Mouse (Mus musculus): ENCODE measurements around the gene D430042O09Rik.

D430042O09Rik gene

GRCm38 (mm10) chr7:125812721-125813120 is 105.0 kb downstream of the D430042O09Rik start:
- no peak for DNase-seq (ENCODE audit: low spot score in 2 of 2)

GRCm38 (mm10) chr7:125815733-125816132 is 108.0 kb downstream of the D430042O09Rik start:
- no peak for DNase-seq (ENCODE audit: low spot score in 2 of 2)

GRCm38 (mm10) chr7:125818301-125818712 is 110.6 kb downstream of the D430042O09Rik start:
- no peak for DNase-seq (ENCODE audit: low spot score in 2 of 2)

GRCm38 (mm10) chr7:125820233-125820632 is 112.5 kb downstream of the D430042O09Rik start:
- no peak for DNase-seq (ENCODE audit: low spot score in 2 of 2)

GRCm38 (mm10) chr7:125826425-125826824 is 118.7 kb downstream of the D430042O09Rik start:
- DNase-seq (ENCODE audit: low spot score in 2 of 2), result no peak

- DNase-seq (ENCODE audit: low spot score in 2 of 2), result no peak
Measured at GRCm38 (mm10) chr7:125826887-125827286, 119.2 kb downstream of the D430042O09Rik start.

GRCm38 (mm10) chr7:125827420-125827819 is 119.7 kb downstream of the D430042O09Rik start:
- DNase-seq (ENCODE audit: low spot score in 2 of 2), result no peak

GRCm38 (mm10) chr7:125828561-125828960 is 120.9 kb downstream of the D430042O09Rik start:
- DNase-seq (ENCODE audit: low spot score in 2 of 2), result no peak

- DNase-seq (ENCODE audit: low spot score in 2 of 2), result no peak
Measured at GRCm38 (mm10) chr7:125829121-125829666, 121.5 kb downstream of the D430042O09Rik start.

GRCm38 (mm10) chr7:125832767-125833166 is 125.1 kb downstream of the D430042O09Rik start:
- DNase-seq (ENCODE audit: low spot score in 2 of 2), result no peak

GRCm38 (mm10) chr7:125833471-125833870 is 125.8 kb downstream of the D430042O09Rik start:
- no peak for DNase-seq (ENCODE audit: low spot score in 2 of 2)

GRCm38 (mm10) chr7:125838078-125838742 is 130.5 kb downstream of the D430042O09Rik start:
- DNase-seq (ENCODE audit: low spot score in 2 of 2), result no peak

- no peak for DNase-seq (ENCODE audit: low spot score in 2 of 2)
Measured at GRCm38 (mm10) chr7:125845611-125846010, 137.9 kb downstream of the D430042O09Rik start.

- no peak for DNase-seq (ENCODE audit: low spot score in 2 of 2)
Measured at GRCm38 (mm10) chr7:125846866-125847527, 139.3 kb downstream of the D430042O09Rik start.

GRCm38 (mm10) chr7:125847528-125847866 is 139.8 kb downstream of the D430042O09Rik start:
- DNase-seq (ENCODE audit: low spot score in 2 of 2), result no peak

GRCm38 (mm10) chr7:125859564-125859963 is 151.9 kb downstream of the D430042O09Rik start:
- DNase-seq (ENCODE audit: low spot score in 2 of 2), result no peak

- DNase-seq (ENCODE audit: low spot score in 2 of 2), result no peak
Measured at GRCm38 (mm10) chr7:125860421-125860820, 152.7 kb downstream of the D430042O09Rik start.

- no peak for DNase-seq (ENCODE audit: low spot score in 2 of 2)
Measured at GRCm38 (mm10) chr7:125864026-125864425, 156.3 kb downstream of the D430042O09Rik start.

GRCm38 (mm10) chr7:125865234-125865633 is 157.5 kb downstream of the D430042O09Rik start:
- DNase-seq (ENCODE audit: low spot score in 2 of 2), result no peak

GRCm38 (mm10) chr7:125868570-125868969 is 160.9 kb downstream of the D430042O09Rik start:
- no peak for DNase-seq (ENCODE audit: low spot score in 2 of 2)

GRCm38 (mm10) chr7:125871404-125872201 is 163.9 kb downstream of the D430042O09Rik start:
- no peak for DNase-seq (ENCODE audit: low spot score in 2 of 2)

- no peak for DNase-seq (ENCODE audit: low spot score in 2 of 2)
Measured at GRCm38 (mm10) chr7:125872202-125872580, 164.5 kb downstream of the D430042O09Rik start.
